Mouse (Mus musculus) kidney, adult 9 months (tissue): Measurements from ENCODE around the gene Vdr.
A peak's percentile ranks its signal among the peaks of the same experiment; 100 is the strongest.
"Not testable (repeated sequence)": the region's sequence is repeated elsewhere in the genome, so short reads cannot be mapped to it uniquely, and the experiment has no call there.

Source experiments
- DNase-seq: peaks from one replicate; pipeline ENCODE4 v3.0.0; 2022

Vdr gene

GRCm38 (mm10) chr15:97878696-97879328 is 31.6 kb downstream of the Vdr start:
- peak; percentile 31 for DNase-seq

- DNase-seq: no peak
These were observed 34.6 kb downstream of the Vdr start for GRCm38 (mm10) chr15:97875784-97876183.

GRCm38 (mm10) chr15:97873717-97874116 is 36.7 kb downstream of the Vdr start:
- no peak for DNase-seq

GRCm38 (mm10) chr15:97872161-97872560 is 38.3 kb downstream of the Vdr start:
- DNase-seq: no peak

GRCm38 (mm10) chr15:97871055-97872030 is 39.1 kb downstream of the Vdr start:
- DNase-seq: no peak

GRCm38 (mm10) chr15:97870116-97870515 is 40.3 kb downstream of the Vdr start:
- not testable (repeated sequence) for DNase-seq

GRCm38 (mm10) chr15:97868985-97869384 is 41.4 kb downstream of the Vdr start:
- DNase-seq: no peak

GRCm38 (mm10) chr15:97865988-97866387 is 44.4 kb downstream of the Vdr start:
- DNase-seq: no peak

GRCm38 (mm10) chr15:97865175-97865574 is 45.3 kb downstream of the Vdr start:
- DNase-seq: no peak

GRCm38 (mm10) chr15:97864361-97865045 is 45.9 kb downstream of the Vdr start:
- no peak for DNase-seq

- no peak for DNase-seq
These were observed 46.9 kb downstream of the Vdr start for GRCm38 (mm10) chr15:97863494-97863881.

- no peak for DNase-seq
These were observed 47.4 kb downstream of the Vdr start for GRCm38 (mm10) chr15:97862881-97863493.

GRCm38 (mm10) chr15:97860353-97860752 is 50.1 kb downstream of the Vdr start:
- DNase-seq: peak; percentile 69

- DNase-seq: no peak
These were observed 52.0 kb downstream of the Vdr start for GRCm38 (mm10) chr15:97858431-97858830.

GRCm38 (mm10) chr15:97854551-97854950 is 55.9 kb downstream of the Vdr start:
- DNase-seq: peak; percentile 36

GRCm38 (mm10) chr15:97854059-97854458 is 56.4 kb downstream of the Vdr start:
- DNase-seq: peak; percentile 49

GRCm38 (mm10) chr15:97852291-97852690 is 58.1 kb downstream of the Vdr start:
- no peak for DNase-seq

GRCm38 (mm10) chr15:97851011-97851410 is 59.4 kb downstream of the Vdr start:
- no peak for DNase-seq

- no peak for DNase-seq
These were observed 60.0 kb downstream of the Vdr start for GRCm38 (mm10) chr15:97850441-97850840.

- peak; percentile 96 for DNase-seq
These were observed 61.1 kb downstream of the Vdr start for GRCm38 (mm10) chr15:97849116-97849911.

- DNase-seq: no peak
These were observed 62.6 kb downstream of the Vdr start for GRCm38 (mm10) chr15:97847866-97848265.

- no peak for DNase-seq
These were observed 63.1 kb downstream of the Vdr start for GRCm38 (mm10) chr15:97847285-97847684.
